16 mouse cellular contexts compared by ENCODE assay signal in the genomic region with DNA sequence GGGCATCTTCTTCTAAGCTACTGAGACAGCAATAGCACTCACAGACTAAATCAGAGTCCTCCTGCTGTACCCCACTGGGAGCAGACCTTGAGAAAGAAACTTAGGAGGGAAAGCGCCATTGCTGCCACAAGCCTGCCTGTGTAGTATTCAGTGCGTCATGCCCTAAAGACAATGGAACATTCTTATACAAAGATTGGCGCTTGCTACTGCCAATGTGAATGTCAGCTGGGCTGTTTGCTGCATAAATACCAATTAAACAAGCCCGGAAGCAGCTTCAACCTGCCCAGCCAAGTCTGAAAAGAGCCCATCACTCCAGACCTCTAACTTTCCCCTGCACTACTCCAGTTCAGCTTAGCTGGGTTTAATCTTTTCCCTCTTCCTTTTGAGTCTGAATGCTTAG. TPM values are rescaled to one million over a fixed set of nuclear protein-coding genes. Genes with fewer than 3 reads are reported as not detected.
DNase-seq lines count a peak whose midpoint lies in the region; ATAC-seq lines count a peak whose summit lies in the region.
"Had no signal": no experiment of that assay in that cellular context is flagged by ENCODE, and none has a peak within 500 bp of the region (broad histone marks: within the 10 kb centered on the region; RNA-seq: fewer than 3 reads in every experiment).

No protein-coding gene starts in this region.

- H3K4me2 ChIP-seq in hindbrain, embryonic 14.5 days (replicated peaks) = peak overlapping the region; percentile 92
- peak overlapping the region; percentile 95 for H3K4me2 ChIP-seq in neural tube, embryonic 14.5 days (ENCODE audit: low read depth, low read length)
- H3K4me2 ChIP-seq: embryonic facial prominence, embryonic 12.5 days; lung, embryonic 14.5 days had no signal

- peaks cover 14% of the 10 kb centered on the region; the same call in 1 of the 2 replicates for H3K4me1 ChIP-seq in hindbrain, embryonic 14.5 days (replicated peaks; ENCODE audit: control insufficient read depth, insufficient read depth, low read length)
- no peaks in the 10 kb centered on the region for H3K4me1 ChIP-seq in neural tube, embryonic 14.5 days (ENCODE audit: control insufficient read depth, insufficient read depth, low read length)

- no peak for ATAC-seq in hindbrain, embryonic 14.5 days (ENCODE audit: low FRiP score)
- ATAC-seq in neural tube, embryonic 14.5 days (ENCODE audit: low read depth) = no peak
- ATAC-seq in erythroblast, adult 5-6 weeks (replicated peaks; ENCODE audit: low FRiP score, poor library complexity, severe bottlenecking) = no peak
- ATAC-seq: intestine, postnatal 0 days had no signal

- H3K9ac ChIP-seq in hindbrain, embryonic 14.5 days = peak overlapping the region; percentile 68; the same call in 1 of the 2 replicates
- H3K9ac ChIP-seq in neural tube, embryonic 14.5 days (replicated peaks; ENCODE audit: low read depth, low read length) = no peak overlapping the region
- H3K9ac ChIP-seq: embryonic facial prominence, embryonic 12.5 days; lung, embryonic 14.5 days had no signal

- no peaks in the 10 kb centered on the region for H3K36me3 ChIP-seq in hindbrain, embryonic 14.5 days (replicated peaks; ENCODE audit: control insufficient read depth, insufficient read depth)
- no peaks in the 10 kb centered on the region for H3K36me3 ChIP-seq in neural tube, embryonic 14.5 days (ENCODE audit: control insufficient read depth, insufficient read depth, low read length)
- H3K36me3 ChIP-seq: embryonic facial prominence, embryonic 12.5 days had no signal

- peak overlapping the region; percentile 48 for H3K4me3 ChIP-seq in hindbrain, embryonic 14.5 days (replicated peaks; ENCODE audit: low read length)
- peak overlapping the region; percentile 53; the same call in 1 of the 2 replicates for H3K4me3 ChIP-seq in neural tube, embryonic 14.5 days (ENCODE audit: low read depth, low read length)
- H3K4me3 ChIP-seq: embryonic facial prominence, embryonic 12.5 days had no signal

- no peak overlapping the region for H3K27ac ChIP-seq in hindbrain, embryonic 14.5 days
- H3K27ac ChIP-seq in neural tube, embryonic 14.5 days (ENCODE audit: low read depth, low read length) = no peak overlapping the region
- H3K27ac ChIP-seq: embryonic facial prominence, embryonic 12.5 days had no signal

- peaks cover 26% of the 10 kb centered on the region for H3K27me3 ChIP-seq in hindbrain, embryonic 14.5 days (ENCODE audit: control insufficient read depth, insufficient read depth, low read length)
- peaks cover 14% of the 10 kb centered on the region for H3K27me3 ChIP-seq in neural tube, embryonic 14.5 days (ENCODE audit: control insufficient read depth, insufficient read depth, low read length)

- peak; percentile 43 for DNase-seq in ZHBTc4 (ENCODE audit: low read depth, low spot score)
- peak; percentile 13 for DNase-seq in embryo, embryonic 11 days
- DNase-seq in hindbrain, embryonic 14.5 days (ENCODE audit: low spot score) = peak; percentile 42
- DNase-seq in spleen, postnatal 14 days (ENCODE audit: low spot score in 2 of 2) = no peak
- no peak for DNase-seq in cerebellum, postnatal 4 days (ENCODE audit: low spot score in 2 of 2)
- DNase-seq: adrenal gland, postnatal 10 days; kidney, postnatal 4 days; layer of hippocampus, postnatal 36 days; lung, embryonic 14.5 days; right cerebral cortex, postnatal 25 days; thymus, postnatal 36 days had no signal

- H3K9me3 ChIP-seq in hindbrain, embryonic 14.5 days (ENCODE audit: control insufficient read depth, low read length) = no peaks in the 10 kb centered on the region
- no peaks in the 10 kb centered on the region for H3K9me3 ChIP-seq in neural tube, embryonic 14.5 days (ENCODE audit: control insufficient read depth, low read length)
- H3K9me3 ChIP-seq: embryonic facial prominence, embryonic 12.5 days had no signal

- WGBS in hindbrain, embryonic 14.5 days = 7% methylated on average over 4 of the region's 4 CpGs
- 8% methylated on average over 4 of the region's 4 CpGs for WGBS in neural tube, embryonic 14.5 days

RNA-seq across cellular contexts. Expression of a gene that starts 2.9 kb away (rescaled TPM):
- polyA plus RNA-seq in hindbrain, embryonic 14.5 days (2014; fragmentation: Nextera tagmentation; extraction: Ambion mirVana) = 11.7 and 11.8 TPM in 2 replicates
- 13.3 and 18.1 TPM in 2 replicates for polyA plus RNA-seq in neural tube, embryonic 14.5 days (2014; fragmentation: Nextera tagmentation; extraction: Ambion mirVana)
- total RNA-seq in erythroblast, adult 5-6 weeks (2015; ENCODE audit: low replicate concordance) = not detected in 2 replicates
- not detected in 2 replicates for total RNA-seq in erythroblast, adult 5-6 weeks (2017; ENCODE audit: low replicate concordance)
- polyA plus RNA-seq: heart, postnatal 0 days; lung, embryonic 14.5 days had no signal

Comparison
In these comparisons a context has a peak if more than half of its experiments do, and no peak if none do; other contexts are left out.
1. DNase-seq: peak in ZHBTc4 (single experiment), embryo, embryonic 11 days (single experiment) and hindbrain, embryonic 14.5 days (single experiment); none in spleen, postnatal 14 days (0 of 2) and cerebellum, postnatal 4 days (0 of 2).